Mouse (Mus musculus) limb, embryonic 12.5 days (tissue): ENCODE measurements around the gene Lars2. TPM values are rescaled to one million over a fixed set of nuclear protein-coding genes. Genes with fewer than 3 reads are reported as not detected.

Experiments used
- ATAC-seq: fragments of 200-750 bp; cut with Nextera tagmentation; 2 replicates; pipeline ENCODE4 v1.8.0; 2017; ENCODE audit warnings: low read depth, moderate TSS enrichment; ENCODE audit not compliant: insufficient number of reproducible peaks, insufficient read depth, low FRiP score, low TSS enrichment
- H3K27ac ChIP-seq: fragments of 300-500 bp; sonication (generic); 2 replicates; pipeline ENCODE4 v1.5.1; 2016; ENCODE audit warnings: mild to moderate bottlenecking, moderate library complexity
- H3K27me3 ChIP-seq: fragments of 300-500 bp; sonication (generic); 2 replicates; pipeline ENCODE4 v1.6.1; 2016; ENCODE audit warnings: mild to moderate bottlenecking, moderate library complexity
- H3K36me3 ChIP-seq: fragments of 300-500 bp; sonication (generic); 2 replicates; pipeline ENCODE4 v1.6.1; 2016; ENCODE audit warnings: mild to moderate bottlenecking, moderate library complexity
- H3K4me1 ChIP-seq: fragments of 300-500 bp; sonication (generic); replicated peaks from 2 replicates; pipeline ENCODE4 v1.6.1; 2016
- H3K4me2 ChIP-seq: fragments of 300-500 bp; sonication (generic); 2 replicates; pipeline ENCODE4 v1.6.1; 2016; ENCODE audit warnings: mild to moderate bottlenecking, moderate library complexity
- H3K4me3 ChIP-seq: fragments of 300-500 bp; sonication (generic); replicated peaks from 2 replicates; pipeline ENCODE4 v1.5.1; 2016; ENCODE audit warnings: mild to moderate bottlenecking
- H3K9ac ChIP-seq: fragments of 300-500 bp; sonication (generic); replicated peaks from 2 replicates; pipeline ENCODE4 v1.6.1; 2016; ENCODE audit warnings: mild to moderate bottlenecking, moderate library complexity
- H3K9me3 ChIP-seq: fragments of 300-500 bp; sonication (generic); 2 replicates; pipeline ENCODE4 v1.6.1; 2016; ENCODE audit warnings: mild to moderate bottlenecking, moderate library complexity
- WGBS: fragments of 180-500 bp; shearing (Covaris S2); methylation state at CpG from one replicate; pipeline ENCODE4 v1.1.7; 2016; 5-methylcytosine and 5-hydroxymethylcytosine counted together
- polyA plus RNA-seq: library from polyadenylated mRNA; unstranded; fragments of >200 nt; fragmentation: Nextera tagmentation; extraction: Ambion mirVana; gene quantifications from 2 replicates; pipeline ENCODE4 v1.2.1, GENCODE M21; 2016

Lars2 gene
- polyA plus RNA-seq, 1 experiment from 2014 or later = 1,204 TPM

DNA sequence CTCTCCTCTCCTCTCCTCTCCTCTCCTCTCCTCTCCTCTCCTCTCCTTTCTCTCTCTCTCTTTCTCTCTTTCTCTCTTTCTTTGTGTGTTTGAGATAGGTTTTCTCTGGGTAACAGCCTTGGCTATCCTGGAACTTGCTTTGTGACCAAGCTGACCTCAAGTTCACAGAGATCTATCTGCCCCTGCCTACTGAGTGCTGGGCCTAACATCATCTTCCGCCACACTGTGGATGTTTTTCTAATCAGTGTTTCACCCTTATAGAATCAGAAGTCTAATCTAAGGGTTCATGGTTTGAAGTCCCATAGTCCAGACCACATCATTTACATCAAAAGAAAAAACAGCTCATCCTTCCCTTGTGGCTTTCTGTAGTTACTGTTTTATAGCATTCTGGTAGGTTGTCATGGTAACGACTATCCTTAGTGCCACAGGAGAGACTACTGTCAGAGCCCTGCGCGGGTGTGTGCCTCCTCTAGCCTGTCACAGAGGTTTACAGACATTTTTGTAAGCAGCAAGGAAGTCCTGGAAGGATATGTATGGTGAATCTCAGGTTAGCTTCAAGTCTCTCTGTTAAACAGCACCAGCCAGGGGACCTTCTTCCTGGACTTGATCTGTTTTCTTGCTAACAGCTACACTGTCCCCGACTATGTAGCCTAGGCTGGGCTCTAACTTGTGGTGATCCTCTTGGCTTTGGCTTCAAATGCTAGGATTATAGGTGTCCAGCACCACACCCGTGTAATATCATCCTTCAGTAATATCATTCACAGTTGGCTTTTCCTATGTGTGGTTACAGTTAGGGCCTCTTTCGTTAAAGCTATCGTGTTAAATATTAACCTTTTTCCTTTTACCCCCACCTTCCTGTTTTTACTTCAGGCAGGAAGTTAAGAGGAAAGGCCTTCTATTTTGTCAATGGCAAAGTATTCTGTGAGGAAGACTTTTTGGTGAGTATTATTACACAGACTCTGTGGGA, 143.2 kb downstream of the Lars2 start:
- WGBS = 81% methylated on average over 8 of the region's 8 CpGs
- H3K9me3 ChIP-seq = no peaks in the 10 kb centered on the region
- no peak overlapping the region for H3K4me3 ChIP-seq
- no peak overlapping the region for H3K9ac ChIP-seq
- ATAC-seq = no peak
- peaks cover 42% of the 10 kb centered on the region for H3K36me3 ChIP-seq
- no peak overlapping the region for H3K27ac ChIP-seq
- H3K4me1 ChIP-seq = no peaks in the 10 kb centered on the region
- no peak overlapping the region for H3K4me2 ChIP-seq
- no peaks in the 10 kb centered on the region for H3K27me3 ChIP-seq

DNA sequence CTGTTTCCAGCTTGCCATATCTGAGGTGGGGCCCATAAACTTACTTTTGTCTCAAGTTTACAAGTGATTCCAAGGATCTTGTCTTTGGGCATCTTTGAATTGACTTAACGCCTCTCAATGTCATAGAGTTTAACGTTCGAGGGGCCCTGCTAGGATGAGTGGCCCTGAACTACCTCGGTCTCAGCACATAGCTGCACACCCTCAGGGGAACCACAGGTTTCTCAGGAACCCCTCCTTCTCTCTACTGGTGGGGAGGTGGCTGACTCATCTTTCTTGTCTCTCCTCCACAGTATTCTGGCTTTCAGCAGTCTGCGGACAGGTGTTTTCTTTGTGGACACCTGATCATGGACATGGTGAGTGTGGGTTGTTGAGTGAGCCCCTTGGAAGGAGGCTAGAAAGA, 144.2 kb downstream of the Lars2 start:
- H3K9me3 ChIP-seq = no peaks in the 10 kb centered on the region
- H3K27ac ChIP-seq = no peak overlapping the region
- H3K9ac ChIP-seq = no peak overlapping the region
- no peaks in the 10 kb centered on the region for H3K27me3 ChIP-seq
- peaks cover 44% of the 10 kb centered on the region for H3K36me3 ChIP-seq
- H3K4me3 ChIP-seq = no peak overlapping the region
- H3K4me1 ChIP-seq = no peaks in the 10 kb centered on the region
- WGBS = 93% methylated on average over 5 of the region's 5 CpGs
- no peak overlapping the region for H3K4me2 ChIP-seq
- ATAC-seq = no peak

Other genes with a start within 250 kb of the Lars2 start
- gene Clec3b, start 216.0 kb upstream of the Lars2 start, polyA plus RNA-seq = not detected in 2 replicates
- gene Cdcp1, start 150.9 kb upstream of the Lars2 start, polyA plus RNA-seq = 3.6 and 3.8 TPM in 2 replicates
- 15.3 and 17.0 TPM in 2 replicates for gene Tmem158, start 106.2 kb upstream of the Lars2 start, polyA plus RNA-seq
- gene Limd1, start 111.8 kb downstream of the Lars2 start, polyA plus RNA-seq = 53.3 and 53.6 TPM in 2 replicates
- gene Sacm1l, start 162.8 kb downstream of the Lars2 start, polyA plus RNA-seq = 50.1 and 52.0 TPM in 2 replicates